9 mouse cellular contexts compared by ENCODE assay signal in the genomic region with DNA sequence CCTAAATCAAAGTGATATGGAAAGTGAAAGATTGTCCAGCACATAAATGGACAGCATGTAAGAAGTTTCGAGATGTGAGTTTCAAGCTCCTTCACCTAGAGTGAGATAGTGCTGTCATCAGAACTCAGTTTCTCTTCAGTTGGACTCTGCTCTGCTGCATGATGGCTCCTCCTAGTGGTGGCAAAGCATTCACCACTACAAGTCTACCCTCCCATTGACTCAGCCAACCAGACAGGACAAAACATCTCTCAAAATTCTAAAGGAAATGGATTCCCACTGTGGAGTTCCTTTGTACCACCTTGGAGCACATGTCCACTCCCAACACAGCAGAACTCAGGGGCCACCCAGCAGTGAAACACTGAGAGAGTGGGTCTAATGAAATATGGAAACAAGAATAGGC.
A peak's percentile ranks its signal among the peaks of the same experiment; 100 is the strongest.
DNase-seq lines count a peak whose midpoint lies in the region; ATAC-seq and TF ChIP-seq lines count a peak whose summit lies in the region.
"Had no signal": no experiment of that assay in that cellular context is flagged by ENCODE, and none has a peak within 500 bp of the region (broad histone marks: within the 10 kb centered on the region; RNA-seq: fewer than 3 reads in every experiment).

No protein-coding gene starts in this region.

- ATAC-seq in hindbrain, embryonic 14.5 days (ENCODE audit: low FRiP score), result no peak
- ATAC-seq in hindbrain, embryonic 16.5 days, result no peak

- no peak overlapping the region for H3K4me3 ChIP-seq in hindbrain, embryonic 14.5 days (replicated peaks; ENCODE audit: low read length)
- H3K4me3 ChIP-seq in hindbrain, embryonic 16.5 days (ENCODE audit: low read length), result no peak overlapping the region
- H3K4me3 ChIP-seq in E14TG2a.4 (replicated peaks; ENCODE audit: low read length), result no peak overlapping the region
- H3K4me3 ChIP-seq in bone marrow, adult 2 months (replicated peaks; ENCODE audit: control insufficient read depth, low read depth, low read length), result no peak overlapping the region
- H3K4me3 ChIP-seq in layer of hippocampus, adult 2 months, result no peak overlapping the region
- H3K4me3 ChIP-seq: embryonic facial prominence, embryonic 15.5 days had no signal

- peak; percentile 32 for DNase-seq in hindbrain, embryonic 14.5 days (ENCODE audit: low spot score)
- DNase-seq in frontal cortex, adult 2 months (ENCODE audit: extremely low spot score in 1 of 2, low spot score in 1 of 2), result peak; percentile 7 to 76
- DNase-seq in layer of hippocampus, adult 2 months (ENCODE audit: low spot score in 2 of 2), result peak; percentile 6 to 41
- DNase-seq in naive thymus-derived CD4-positive, alpha-beta T cell, adult 2 months (ENCODE audit: low read depth), result peak; percentile 84
- peak; percentile 82 for DNase-seq in thymus, postnatal 25 days

- no peak overlapping the region for H3K27ac ChIP-seq in hindbrain, embryonic 14.5 days
- H3K27ac ChIP-seq in hindbrain, embryonic 16.5 days (ENCODE audit: low read depth, low read length), result no peak overlapping the region
- H3K27ac ChIP-seq in bone marrow, adult 2 months (ENCODE audit: control insufficient read depth, insufficient read depth, low read depth, low read length, poor library complexity), result no peak overlapping the region
- H3K27ac ChIP-seq in layer of hippocampus, adult 2 months, result no peak overlapping the region
- H3K27ac ChIP-seq: embryonic facial prominence, embryonic 15.5 days had no signal

- no peak overlapping the region for H3K4me2 ChIP-seq in hindbrain, embryonic 14.5 days (replicated peaks)
- H3K4me2 ChIP-seq in hindbrain, embryonic 16.5 days (ENCODE audit: low read length), result no peak overlapping the region
- H3K4me2 ChIP-seq: embryonic facial prominence, embryonic 15.5 days had no signal

- H3K36me3 ChIP-seq in hindbrain, embryonic 14.5 days (replicated peaks; ENCODE audit: control insufficient read depth, insufficient read depth), result no peaks in the 10 kb centered on the region
- no peaks in the 10 kb centered on the region for H3K36me3 ChIP-seq in hindbrain, embryonic 16.5 days (ENCODE audit: control insufficient read depth, insufficient read depth, low read length)
- H3K36me3 ChIP-seq in E14TG2a.4 (ENCODE audit: insufficient read depth, low read length), result no peaks in the 10 kb centered on the region
- H3K36me3 ChIP-seq: embryonic facial prominence, embryonic 15.5 days had no signal

- no peak overlapping the region for H3K9ac ChIP-seq in hindbrain, embryonic 14.5 days
- no peak overlapping the region for H3K9ac ChIP-seq in hindbrain, embryonic 16.5 days (ENCODE audit: low read depth, low read length)
- H3K9ac ChIP-seq: embryonic facial prominence, embryonic 15.5 days had no signal

- TF ChIP-seq POLR2A in bone marrow, adult 2 months (IDR thresholded peaks at IDR 0.05; ENCODE audit: borderline replicate concordance, control insufficient read depth, low read depth, low read length), result no peak

- WGBS in hindbrain, embryonic 14.5 days, result 68% methylated on average over 1 of the region's 1 CpGs
- WGBS in hindbrain, embryonic 16.5 days, result 84% methylated on average over 1 of the region's 1 CpGs
- WGBS in bone marrow, adult 2 months, result 62% methylated on average over 1 of the region's 1 CpGs

- no peaks in the 10 kb centered on the region for H3K27me3 ChIP-seq in hindbrain, embryonic 14.5 days (ENCODE audit: control insufficient read depth, insufficient read depth, low read length)
- H3K27me3 ChIP-seq in hindbrain, embryonic 16.5 days (replicated peaks; ENCODE audit: control insufficient read depth, insufficient read depth, low read length), result no peaks in the 10 kb centered on the region
- no peaks in the 10 kb centered on the region for H3K27me3 ChIP-seq in E14TG2a.4 (ENCODE audit: insufficient read depth, low read length)
- H3K27me3 ChIP-seq: embryonic facial prominence, embryonic 15.5 days had no signal

- peak; percentile 83 for TF ChIP-seq CTCF in E14TG2a.4 (conservative IDR thresholded peaks at IDR 0.05; ENCODE audit: low read length)
- peak; percentile 55 for TF ChIP-seq CTCF in bone marrow, adult 2 months (IDR thresholded peaks at IDR 0.05; ENCODE audit: control insufficient read depth, insufficient read depth, low read length)
- peak; percentile 86 for TF ChIP-seq CTCF in layer of hippocampus, adult 2 months (conservative IDR thresholded peaks at IDR 0.05)

- H3K4me1 ChIP-seq in hindbrain, embryonic 14.5 days (replicated peaks; ENCODE audit: control insufficient read depth, insufficient read depth, low read length), result no peaks in the 10 kb centered on the region
- H3K4me1 ChIP-seq in hindbrain, embryonic 16.5 days (ENCODE audit: control insufficient read depth, insufficient read depth, low read depth, low read length), result no peaks in the 10 kb centered on the region
- no peaks in the 10 kb centered on the region for H3K4me1 ChIP-seq in E14TG2a.4 (replicated peaks; ENCODE audit: low read depth, low read length)
- no peaks in the 10 kb centered on the region for H3K4me1 ChIP-seq in bone marrow, adult 2 months (ENCODE audit: control insufficient read depth, insufficient read depth, low read length)
- H3K4me1 ChIP-seq: embryonic facial prominence, embryonic 15.5 days had no signal

- H3K9me3 ChIP-seq in hindbrain, embryonic 14.5 days (ENCODE audit: control insufficient read depth, low read length), result no peaks in the 10 kb centered on the region
- no peaks in the 10 kb centered on the region for H3K9me3 ChIP-seq in hindbrain, embryonic 16.5 days (ENCODE audit: control insufficient read depth, low read length)
- H3K9me3 ChIP-seq in E14TG2a.4 (ENCODE audit: low read length), result no peaks in the 10 kb centered on the region
- H3K9me3 ChIP-seq: embryonic facial prominence, embryonic 15.5 days had no signal

Comparison
In these comparisons a context has a peak if more than half of its experiments do, and no peak if none do; other contexts are left out.
1. DNase-seq: peak in every context shown above with its lines; median percentile 84 in naive thymus-derived CD4-positive, alpha-beta T cell, adult 2 months; 82 in thymus, postnatal 25 days; 42 in frontal cortex, adult 2 months; 32 in hindbrain, embryonic 14.5 days; 24 in layer of hippocampus, adult 2 months.